8 mouse cellular contexts compared by ENCODE assay signal in genomic region chr13:60746271-60746670, GRCm38 (mm10). TPM values are rescaled to one million over a fixed set of nuclear protein-coding genes. Genes with fewer than 3 reads are reported as not detected.
DNase-seq lines count a peak whose midpoint lies in the region; ATAC-seq and TF ChIP-seq lines count a peak whose summit lies in the region.
"Had no signal": no experiment of that assay in that cellular context is flagged by ENCODE, and none has a peak within 500 bp of the region (broad histone marks: within the 10 kb centered on the region; RNA-seq: fewer than 3 reads in every experiment).

No protein-coding gene starts in this region.

- no peak overlapping the region for H3K27ac ChIP-seq in layer of hippocampus, adult 2 months
- H3K27ac ChIP-seq in ES-E14 (ENCODE audit: insufficient read depth, low read depth, low read length, poor library complexity, severe bottlenecking), result no peak overlapping the region
- H3K27ac ChIP-seq: neural tube, embryonic 12.5 days had no signal

- H3K9ac ChIP-seq in ES-E14 (ENCODE audit: insufficient read depth, low read depth, low read length, poor library complexity, severe bottlenecking), result no peak overlapping the region
- H3K9ac ChIP-seq: neural tube, embryonic 12.5 days had no signal

- DNase-seq in layer of hippocampus, adult 2 months (ENCODE audit: low spot score in 2 of 2), result no peak
- no peak for DNase-seq in layer of hippocampus, adult 11-12 months (ENCODE audit: low spot score)
- peak; percentile 36 for DNase-seq in ES-E14 (ENCODE audit: low read depth, low spot score)
- peak; percentile 50 for DNase-seq in c-Kit-negative CD71-positive TER-119-positive erythroid progenitor cells, embryonic 14.5 days (ENCODE audit: low read depth, low spot score)
- no peak for DNase-seq in testis, postnatal 10 days (ENCODE audit: low spot score)
- DNase-seq in left cerebral cortex, adult 9 months (ENCODE audit: low spot score in 2 of 2), result no peak

- TF ChIP-seq CTCF in layer of hippocampus, adult 2 months (conservative IDR thresholded peaks at IDR 0.05), result peak; percentile 88

- peaks cover 16% of the 10 kb centered on the region; the same call in 1 of the 2 replicates for H3K36me3 ChIP-seq in ES-E14 (ENCODE audit: control insufficient read depth, insufficient read depth, low read length, poor library complexity, severe bottlenecking)

- in situ Hi-C loops in ES-E14 (cut with MboI; ENCODE audit: low sequenced_read_pairs in 2 of 2, unreplicated experiment in 2 of 2), result loop anchor here in 1 of 2 experiments (5.0 kb wide), 1 partner anchor 269 kb away; no protein-coding TSS in a partner anchor

- H3K4me3 ChIP-seq in layer of hippocampus, adult 2 months, result no peak overlapping the region
- no peak overlapping the region for H3K4me3 ChIP-seq in ES-E14 (ENCODE audit: insufficient read depth in 1 of 2, low read depth in 1 of 2, low read length in 2 of 2, poor library complexity in 1 of 2, severe bottlenecking in 1 of 2)
- H3K4me3 ChIP-seq: neural tube, embryonic 12.5 days had no signal

- ATAC-seq in megakaryocyte progenitor cell, adult 5-6 weeks (replicated peaks; ENCODE audit: poor library complexity), result peak; percentile 26; the same call in 1 of the 2 replicates

- no peaks in the 10 kb centered on the region for H3K9me3 ChIP-seq in ES-E14 (ENCODE audit: control insufficient read depth, insufficient read depth, low read depth, low read length)
- H3K9me3 ChIP-seq: neural tube, embryonic 12.5 days had no signal

- peaks cover 0 to 6% of the 10 kb centered on the region in 2 experiments; a peak in 2 of 4 replicates for H3K4me1 ChIP-seq in ES-E14 (ENCODE audit: control insufficient read depth in 2 of 2, insufficient read depth in 2 of 2, low read length in 2 of 2, poor library complexity in 1 of 2)
- H3K4me1 ChIP-seq: neural tube, embryonic 12.5 days had no signal

TF ChIP-seq in ES-E14, 5 proteins besides CTCF, POLR2A, EP300 and RAD21:
- no peak for TF ChIP-seq ZC3H11A (IDR thresholded peaks at IDR 0.05; ENCODE audit: borderline replicate concordance, low read depth, low read length)
TF ChIP-seq in ES-E14: peak in this region for 0.

RNA-seq across cellular contexts. Expression of gene BC051665, which starts 39.9 kb away (rescaled TPM):
- not detected for total RNA-seq in layer of hippocampus, adult 2 months (2021)
- not detected in 2 replicates for total RNA-seq in ES-E14 (2012; rRNA removed)
- total RNA-seq in megakaryocyte progenitor cell, adult 5-6 weeks (2015), result not detected in 2 replicates
- total RNA-seq in megakaryocyte progenitor cell, adult 5-6 weeks (2017), result not detected in 2 replicates

RNA-seq across cellular contexts. Expression of gene Ctsll3, which starts 56.4 kb away (rescaled TPM):
- total RNA-seq in layer of hippocampus, adult 2 months (2021), result not detected
- total RNA-seq in ES-E14 (2012; rRNA removed), result not detected in 2 replicates
- not detected in 2 replicates for total RNA-seq in megakaryocyte progenitor cell, adult 5-6 weeks (2015)
- not detected in 2 replicates for total RNA-seq in megakaryocyte progenitor cell, adult 5-6 weeks (2017)

Comparison
In these comparisons a context has a peak if more than half of its experiments do, and no peak if none do; other contexts are left out.
1. DNase-seq: peak in ES-E14 (single experiment) and c-Kit-negative CD71-positive TER-119-positive erythroid progenitor cells, embryonic 14.5 days (single experiment); none in layer of hippocampus, adult 2 months (0 of 2), layer of hippocampus, adult 11-12 months (single experiment), testis, postnatal 10 days (single experiment) and left cerebral cortex, adult 9 months (0 of 2).